Mouse (Mus musculus) gastrocnemius, postnatal 25 days (tissue): ENCODE measurements around the gene Cby3. TPM values are rescaled to one million over a fixed set of nuclear protein-coding genes. Genes with fewer than 3 reads are reported as not detected.
"Not testable (repeated sequence)": the region's sequence is repeated elsewhere in the genome, so short reads cannot be mapped to it uniquely, and the experiment has no call there.

Experiments
- DNase-seq: peaks from one replicate; pipeline ENCODE4 v3.0.0; 2022
- long read RNA-seq, 2 experiments: library from polyadenylated mRNA; stranded (forward); transcript quantifications; one replicate each; pipeline ENCODE4 v2.0.0; 2021
- total RNA-seq, 2 experiments: library from RNA; stranded (reverse); gene quantifications; 1 replicate in 1 of 2; 2 replicates in 1 of 2; pipeline ENCODE4 v1.2.3; 2021

The Cby3 gene
- total RNA-seq, result not detected
- long read RNA-seq, experiment 1, result 0 reads
- long read RNA-seq, experiment 2, result 0 reads

GRCm38 (mm10) chr11:50354162-50354561 is at the start of gene Cby3:
Gene Cby3, plus strand, starts transcription at chr11:50354462.
- DNase-seq, result no peak

GRCm38 (mm10) chr11:50312803-50313202 is 41.5 kb upstream of the Cby3 start:
- no peak for DNase-seq

GRCm38 (mm10) chr11:50319343-50319742 is 34.9 kb upstream of the Cby3 start:
- DNase-seq, result not testable (repeated sequence)

- DNase-seq, result no peak
Measured at GRCm38 (mm10) chr11:50321239-50321638, 33.0 kb upstream of the Cby3 start.

- no peak for DNase-seq
Measured at GRCm38 (mm10) chr11:50322345-50322744, 31.9 kb upstream of the Cby3 start.

GRCm38 (mm10) chr11:50323843-50324242 is 30.4 kb upstream of the Cby3 start:
- no peak for DNase-seq

- no peak for DNase-seq
Measured at GRCm38 (mm10) chr11:50324751-50325471, 29.4 kb upstream of the Cby3 start.

GRCm38 (mm10) chr11:50325496-50326301 is 28.6 kb upstream of the Cby3 start, which contains the start of gene Canx:
Gene Canx, minus strand, starts transcription at chr11:50325673.
- peak; percentile 97 for DNase-seq

- DNase-seq, result no peak
Measured at GRCm38 (mm10) chr11:50326302-50326966, 27.8 kb upstream of the Cby3 start.

- no peak for DNase-seq
Measured at GRCm38 (mm10) chr11:50328075-50328625, 26.1 kb upstream of the Cby3 start.

GRCm38 (mm10) chr11:50329378-50329777 is 24.9 kb upstream of the Cby3 start:
- no peak for DNase-seq

- peak; percentile 59 for DNase-seq
Measured at GRCm38 (mm10) chr11:50333181-50333580, 21.1 kb upstream of the Cby3 start.

GRCm38 (mm10) chr11:50336126-50336525 is 18.1 kb upstream of the Cby3 start:
- no peak for DNase-seq

GRCm38 (mm10) chr11:50336891-50337290 is 17.4 kb upstream of the Cby3 start:
- no peak for DNase-seq

- DNase-seq, result no peak
Measured at GRCm38 (mm10) chr11:50345486-50345885, 8.8 kb upstream of the Cby3 start.

- no peak for DNase-seq
Measured at GRCm38 (mm10) chr11:50346256-50347032, 7.8 kb upstream of the Cby3 start.

- no peak for DNase-seq
Measured at GRCm38 (mm10) chr11:50352177-50352576, 2.1 kb upstream of the Cby3 start.

- DNase-seq, result no peak
Measured at GRCm38 (mm10) chr11:50354851-50355250, 589 bp downstream of the Cby3 start.

- DNase-seq, result no peak
Measured at GRCm38 (mm10) chr11:50355395-50355794, 1.1 kb downstream of the Cby3 start.

GRCm38 (mm10) chr11:50358950-50359861 is 4.9 kb downstream of the Cby3 start:
- peak; percentile 20 for DNase-seq
